Mouse (Mus musculus): ENCODE data around the gene Ppfia4. TPM values are rescaled to one million over a fixed set of nuclear protein-coding genes. Genes with fewer than 3 reads are reported as not detected.

The Ppfia4 gene
- polyA plus RNA-seq (2015; fragmentation: Nextera tagmentation; extraction: Ambion mirVana) = 10.6 and 11.4 TPM in 2 replicates

GRCm38 (mm10) chr1:134332770-134333271 is at the start of gene Ppfia4:
Ppfia4 (minus strand) TSS chr1:134332928.
- no peaks in the 10 kb centered on the region for H3K9me3 ChIP-seq (replicated peaks; ENCODE audit: control insufficient read depth, low read length)
- H3K27ac ChIP-seq (ENCODE audit: low read length) = peak within 1 kb of the TSS; percentile 91
- peak within 1 kb of the TSS; percentile 66 for H3K9ac ChIP-seq (ENCODE audit: low read length)
- WGBS = 19% methylated on average over 13 of the region's 13 CpGs
- peak within 1 kb of the TSS; percentile 10 for H3K4me3 ChIP-seq (ENCODE audit: low read length)
- peak; percentile 90 for ATAC-seq (replicated peaks; ENCODE audit: extremely low read depth, insufficient read depth, low FRiP score)
- peak within 1 kb of the TSS; percentile 58 for H3K4me2 ChIP-seq (ENCODE audit: low read depth, low read length)
- H3K36me3 ChIP-seq (ENCODE audit: control insufficient read depth, insufficient read depth) = no peaks in the 10 kb centered on the region
- no peaks in the 10 kb centered on the region for H3K27me3 ChIP-seq (ENCODE audit: control insufficient read depth, insufficient read depth, low read length)
- peaks cover 57% of the 10 kb centered on the region for H3K4me1 ChIP-seq (ENCODE audit: control insufficient read depth, insufficient read depth, low read length)

GRCm38 (mm10) chr1:134381795-134382625 is 49.3 kb upstream of the Ppfia4 start:
- Histone ChIP-seq H3K4me3 (ENCODE audit: low read length) (peak overlapping the region; percentile 44), H3K4me2 (ENCODE audit: low read depth, low read length) (peak overlapping the region; percentile 75), H3K9me3 (replicated peaks; ENCODE audit: control insufficient read depth, low read length) (peaks cover 4% of the 10 kb centered on the region; the same call in 1 of the 2 replicates), H3K4me1 (ENCODE audit: control insufficient read depth, insufficient read depth, low read length) (peaks cover 5% of the 10 kb centered on the region), H3K27ac (ENCODE audit: low read length) (peak overlapping the region; percentile 27; the same call in 1 of the 2 replicates), H3K36me3 (ENCODE audit: control insufficient read depth, insufficient read depth) (no peaks in the 10 kb centered on the region), H3K27me3 (ENCODE audit: control insufficient read depth, insufficient read depth, low read length) (peaks cover 2% of the 10 kb centered on the region; the same call in 1 of the 2 replicates), H3K9ac (ENCODE audit: low read length) (peak overlapping the region; percentile 70)
- no peak for ATAC-seq (replicated peaks; ENCODE audit: extremely low read depth, insufficient read depth, low FRiP score)
- WGBS = 6% methylated on average over 19 of the region's 19 CpGs

GRCm38 (mm10) chr1:134381051-134381450 is 48.3 kb upstream of the Ppfia4 start:
- Histone ChIP-seq H3K4me3 (ENCODE audit: low read length) (no peak overlapping the region), H3K9ac (ENCODE audit: low read length) (no peak overlapping the region), H3K9me3 (replicated peaks; ENCODE audit: control insufficient read depth, low read length) (peaks cover 4% of the 10 kb centered on the region; the same call in 1 of the 2 replicates), H3K27ac (ENCODE audit: low read length) (no peak overlapping the region), H3K36me3 (ENCODE audit: control insufficient read depth, insufficient read depth) (no peaks in the 10 kb centered on the region), H3K4me2 (ENCODE audit: low read depth, low read length) (no peak overlapping the region), H3K4me1 (ENCODE audit: control insufficient read depth, insufficient read depth, low read length) (peaks cover 5% of the 10 kb centered on the region), H3K27me3 (ENCODE audit: control insufficient read depth, insufficient read depth, low read length) (no peaks in the 10 kb centered on the region)
- WGBS = 90% methylated on average over 2 of the region's 2 CpGs
- ATAC-seq (replicated peaks; ENCODE audit: extremely low read depth, insufficient read depth, low FRiP score) = no peak

- Histone ChIP-seq H3K27ac (ENCODE audit: low read length) (no peak overlapping the region), H3K27me3 (ENCODE audit: control insufficient read depth, insufficient read depth, low read length) (no peaks in the 10 kb centered on the region), H3K4me3 (ENCODE audit: low read length) (no peak overlapping the region), H3K9ac (ENCODE audit: low read length) (no peak overlapping the region), H3K4me2 (ENCODE audit: low read depth, low read length) (no peak overlapping the region), H3K36me3 (ENCODE audit: control insufficient read depth, insufficient read depth) (no peaks in the 10 kb centered on the region), H3K9me3 (replicated peaks; ENCODE audit: control insufficient read depth, low read length) (peaks cover 4% of the 10 kb centered on the region; the same call in 1 of the 2 replicates), H3K4me1 (ENCODE audit: control insufficient read depth, insufficient read depth, low read length) (no peaks in the 10 kb centered on the region)
- no peak for ATAC-seq (replicated peaks; ENCODE audit: extremely low read depth, insufficient read depth, low FRiP score)
- 59% methylated on average over 2 of the region's 2 CpGs for WGBS
These were observed 41.4 kb upstream of the Ppfia4 start for GRCm38 (mm10) chr1:134374124-134374523.

- H3K4me1 ChIP-seq (ENCODE audit: control insufficient read depth, insufficient read depth, low read length) = no peaks in the 10 kb centered on the region
- no peaks in the 10 kb centered on the region for H3K27me3 ChIP-seq (ENCODE audit: control insufficient read depth, insufficient read depth, low read length)
- peaks cover 4% of the 10 kb centered on the region; the same call in 1 of the 2 replicates for H3K9me3 ChIP-seq (replicated peaks; ENCODE audit: control insufficient read depth, low read length)
- no peaks in the 10 kb centered on the region for H3K36me3 ChIP-seq (ENCODE audit: control insufficient read depth, insufficient read depth)
- H3K9ac ChIP-seq (ENCODE audit: low read length) = no peak overlapping the region
- WGBS = 49% methylated on average over 9 of the region's 9 CpGs
- no peak overlapping the region for H3K4me2 ChIP-seq (ENCODE audit: low read depth, low read length)
- no peak for ATAC-seq (replicated peaks; ENCODE audit: extremely low read depth, insufficient read depth, low FRiP score)
- no peak overlapping the region for H3K27ac ChIP-seq (ENCODE audit: low read length)
- H3K4me3 ChIP-seq (ENCODE audit: low read length) = no peak overlapping the region
These were observed 36.1 kb upstream of the Ppfia4 start for GRCm38 (mm10) chr1:134368777-134369337.

- no peak overlapping the region for H3K27ac ChIP-seq (ENCODE audit: low read length)
- H3K9ac ChIP-seq (ENCODE audit: low read length) = no peak overlapping the region
- no peak overlapping the region for H3K4me3 ChIP-seq (ENCODE audit: low read length)
- peaks cover 4% of the 10 kb centered on the region; the same call in 1 of the 2 replicates for H3K9me3 ChIP-seq (replicated peaks; ENCODE audit: control insufficient read depth, low read length)
- ATAC-seq (replicated peaks; ENCODE audit: extremely low read depth, insufficient read depth, low FRiP score) = no peak
- WGBS = 52% methylated on average over 5 of the region's 5 CpGs
- H3K4me2 ChIP-seq (ENCODE audit: low read depth, low read length) = no peak overlapping the region
- H3K36me3 ChIP-seq (ENCODE audit: control insufficient read depth, insufficient read depth) = 0 out of 2 replicates have a peak, but pooled peaks cover under 1% of the 10 kb centered on the region
- H3K4me1 ChIP-seq (ENCODE audit: control insufficient read depth, insufficient read depth, low read length) = peaks cover 11% of the 10 kb centered on the region
- no peaks in the 10 kb centered on the region for H3K27me3 ChIP-seq (ENCODE audit: control insufficient read depth, insufficient read depth, low read length)
These were observed 32.8 kb upstream of the Ppfia4 start for GRCm38 (mm10) chr1:134365491-134365890.

- ATAC-seq (replicated peaks; ENCODE audit: extremely low read depth, insufficient read depth, low FRiP score) = no peak
- H3K9ac ChIP-seq (ENCODE audit: low read length) = no peak overlapping the region
- H3K27me3 ChIP-seq (ENCODE audit: control insufficient read depth, insufficient read depth, low read length) = no peaks in the 10 kb centered on the region
- H3K4me2 ChIP-seq (ENCODE audit: low read depth, low read length) = no peak overlapping the region
- H3K4me1 ChIP-seq (ENCODE audit: control insufficient read depth, insufficient read depth, low read length) = peaks cover 12% of the 10 kb centered on the region
- no peaks in the 10 kb centered on the region for H3K9me3 ChIP-seq (replicated peaks; ENCODE audit: control insufficient read depth, low read length)
- peaks cover 13% of the 10 kb centered on the region for H3K36me3 ChIP-seq (ENCODE audit: control insufficient read depth, insufficient read depth)
- H3K4me3 ChIP-seq (ENCODE audit: low read length) = no peak overlapping the region
- H3K27ac ChIP-seq (ENCODE audit: low read length) = no peak overlapping the region
- 72% methylated on average over 4 of the region's 4 CpGs for WGBS
These were observed 30.5 kb upstream of the Ppfia4 start for GRCm38 (mm10) chr1:134363194-134363593.

- H3K27me3 ChIP-seq (ENCODE audit: control insufficient read depth, insufficient read depth, low read length) = no peaks in the 10 kb centered on the region
- ATAC-seq (replicated peaks; ENCODE audit: extremely low read depth, insufficient read depth, low FRiP score) = peak; percentile 99
- peak within 1 kb of the TSS; percentile 97 for H3K4me3 ChIP-seq (ENCODE audit: low read length)
- under 1% methylated on average over 38 of the region's 38 CpGs for WGBS
- H3K4me1 ChIP-seq (ENCODE audit: control insufficient read depth, insufficient read depth, low read length) = peaks cover 12% of the 10 kb centered on the region
- H3K9me3 ChIP-seq (replicated peaks; ENCODE audit: control insufficient read depth, low read length) = no peaks in the 10 kb centered on the region
- H3K9ac ChIP-seq (ENCODE audit: low read length) = peak within 1 kb of the TSS; percentile 97
- H3K36me3 ChIP-seq (ENCODE audit: control insufficient read depth, insufficient read depth) = peaks cover 21% of the 10 kb centered on the region
- H3K27ac ChIP-seq (ENCODE audit: low read length) = peak within 1 kb of the TSS; percentile 83
- H3K4me2 ChIP-seq (ENCODE audit: low read depth, low read length) = peak within 1 kb of the TSS; percentile 96
These were observed 29.1 kb upstream of the Ppfia4 start, which contains the start of gene Tmem183a for GRCm38 (mm10) chr1:134361857-134362212. Tmem183a (minus strand) TSS chr1:134361979.

All from heart, embryonic 16.5 days (tissue).